Mouse (Mus musculus) MEL (cell line): Measurements from ENCODE around the gene Bcas3.

Experiments used
- CTCF ChIP-seq, 3 experiments: IDR thresholded peaks in 2 of 3; conservative IDR thresholded peaks in 1 of 3; 2 replicates each; pipeline ENCODE4 v1.5.1; 2011 to 2012; ENCODE audit warnings: low read length in 3 of 3, low read depth in 2 of 3, mild to moderate bottlenecking in 2 of 3, improper control_type of control experiment in 1 of 3, inconsistent platforms in 1 of 3, mixed read lengths in 1 of 3, moderate library complexity in 1 of 3; ENCODE audit not compliant: control insufficient read depth in 1 of 3, insufficient read depth in 1 of 3, poor library complexity in 1 of 3, severe bottlenecking in 1 of 3
- EP300 ChIP-seq, 2 experiments: IDR thresholded peaks; 2 replicates each; pipeline ENCODE4 v1.6.1; 2011; ENCODE audit warnings: improper control_type of control experiment in 2 of 2, low read length in 2 of 2, low read depth in 1 of 2, mild to moderate bottlenecking in 1 of 2
- GATA1 ChIP-seq: IDR thresholded peaks from 2 replicates; pipeline ENCODE4 v1.6.1; 2011; ENCODE audit warnings: low read depth, low read length, improper control_type of control experiment
- MAFK ChIP-seq: IDR thresholded peaks from 2 replicates; pipeline ENCODE4 v1.6.1; 2011; ENCODE audit warnings: low read depth, mild to moderate bottlenecking, low read length, improper control_type of control experiment, borderline replicate concordance
- SMC3 ChIP-seq: IDR thresholded peaks from 2 replicates; pipeline ENCODE4 v1.6.1; 2011; ENCODE audit warnings: low read depth, low read length, improper control_type of control experiment
- TCF12 ChIP-seq: IDR thresholded peaks from 2 replicates; pipeline ENCODE4 v1.6.1; 2014; ENCODE audit warnings: low read depth, mild to moderate bottlenecking, inconsistent platforms, low read length, improper control_type of control experiment, moderate library complexity
- ZC3H11A ChIP-seq: IDR thresholded peaks from 2 replicates; pipeline ENCODE4 v1.6.1; 2012; ENCODE audit warnings: low read depth, mild to moderate bottlenecking, inconsistent platforms, low read length, improper control_type of control experiment
- ZKSCAN1 ChIP-seq: IDR thresholded peaks from 2 replicates; pipeline ENCODE4 v1.6.1; 2012; ENCODE audit warnings: low read depth, mild to moderate bottlenecking, inconsistent platforms, low read length, improper control_type of control experiment, moderate library complexity

DNA sequence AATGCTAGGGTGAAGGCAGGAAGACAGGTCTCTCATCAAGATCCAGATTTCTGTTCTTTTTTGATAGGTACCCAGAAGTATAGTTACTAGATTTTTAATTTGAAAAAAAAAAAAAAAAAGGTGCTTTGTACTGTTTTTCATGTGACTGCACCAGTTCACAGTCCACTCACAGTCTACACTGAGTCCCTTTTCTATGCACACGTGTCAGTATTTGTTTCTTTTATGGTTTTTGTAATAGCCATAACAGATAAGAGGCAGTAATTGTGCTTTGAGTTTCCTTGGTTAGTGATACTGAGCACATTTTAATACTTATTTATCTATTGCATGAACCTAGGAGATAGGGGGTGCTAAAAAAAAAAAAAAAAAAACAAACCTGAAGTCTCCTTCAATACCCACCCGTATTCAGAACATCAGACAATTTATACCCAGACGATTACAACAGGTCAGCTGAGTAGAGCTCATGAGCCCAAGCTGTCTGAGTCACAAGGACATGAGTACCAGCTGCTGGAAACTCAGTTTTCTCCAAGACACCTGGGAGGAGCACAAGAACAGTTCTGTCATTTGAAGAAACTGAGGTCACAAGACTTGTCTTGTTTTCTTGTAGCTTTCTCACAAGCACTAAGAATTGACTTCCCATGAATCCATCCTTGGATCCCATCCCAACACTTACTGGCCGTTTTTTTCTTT is 351.2 kb downstream of the Bcas3 start:
- TF ChIP-seq SMC3 (no peak), ZC3H11A (no peak), TCF12 (no peak), ZKSCAN1 (no peak), CTCF (IDR thresholded peaks at IDR 0.05 in 2 of 3, conservative IDR thresholded peaks at IDR 0.05 in 1 of 3; ENCODE audit: control insufficient read depth in 1 of 3, insufficient read depth in 1 of 3, low read depth in 2 of 3, low read length in 3 of 3, poor library complexity in 1 of 3, severe bottlenecking in 1 of 3) (no peak), MAFK (no peak), EP300 (IDR thresholded peaks at IDR 0.05; ENCODE audit: low read depth in 1 of 2, low read length in 2 of 2) (no peak), GATA1 (no peak)
